Mouse (Mus musculus): ENCODE data around the gene 4933425L06Rik.

DNA sequence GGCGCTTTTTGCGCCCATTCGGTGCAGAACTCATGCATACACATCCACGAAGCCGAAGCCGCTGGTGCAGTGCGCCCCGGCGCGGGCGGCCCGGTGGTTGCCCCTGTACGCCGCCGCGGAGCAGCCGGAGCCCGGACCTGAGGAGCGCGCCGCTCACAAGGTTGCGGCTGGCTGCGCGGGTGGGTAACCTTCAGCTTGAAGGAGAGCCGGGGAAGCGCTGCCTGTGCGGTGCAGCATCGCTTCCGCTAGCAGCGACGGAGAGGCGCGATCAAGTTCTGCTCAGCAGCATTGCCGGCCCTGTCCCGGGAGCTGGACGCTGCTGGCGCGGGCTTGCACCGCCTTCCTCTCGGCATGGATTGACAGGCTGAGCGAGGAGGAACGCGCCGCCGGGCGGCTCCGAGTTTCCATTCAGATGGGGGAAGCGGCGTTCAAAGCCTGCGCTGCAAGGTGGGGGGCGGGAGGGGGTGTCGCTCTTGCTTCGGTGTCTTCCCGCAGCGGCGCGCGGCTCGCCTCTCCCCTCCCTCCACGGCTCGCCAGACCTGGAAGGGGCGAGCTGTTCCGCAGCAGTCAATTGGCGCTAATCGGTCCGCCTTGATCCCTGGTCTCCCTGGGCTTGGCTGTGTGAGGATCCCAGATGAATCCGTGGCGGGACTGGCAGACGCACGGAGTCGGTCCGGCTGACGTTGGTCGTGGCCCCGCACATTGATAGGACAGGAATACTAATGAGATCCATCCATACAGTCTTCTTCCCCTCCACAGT lies 27.6 kb upstream of the 4933425L06Rik start, which contains the start of gene Rgs7bp:
- TF ChIP-seq EP300 (IDR thresholded peaks at IDR 0.05; ENCODE audit: insufficient read depth, low read depth, low read length) (no peak), POLR2A (IDR thresholded peaks at IDR 0.05; ENCODE audit: insufficient read depth, low read length) (no peak), CTCF (IDR thresholded peaks at IDR 0.05; ENCODE audit: low read depth, low read length) (no peak)
